Mouse (Mus musculus) E14TG2a.4 (cell line): ENCODE results near the gene Ppif.

Experiments
- CTCF ChIP-seq: conservative IDR thresholded peaks from 2 replicates; pipeline ENCODE4 v1.5.1; 2014; ENCODE audit warnings: low read length
- POU5F1 ChIP-seq: IDR thresholded peaks from 2 replicates; pipeline ENCODE4 v1.6.1; 2014; ENCODE audit warnings: low read length, borderline replicate concordance

DNA sequence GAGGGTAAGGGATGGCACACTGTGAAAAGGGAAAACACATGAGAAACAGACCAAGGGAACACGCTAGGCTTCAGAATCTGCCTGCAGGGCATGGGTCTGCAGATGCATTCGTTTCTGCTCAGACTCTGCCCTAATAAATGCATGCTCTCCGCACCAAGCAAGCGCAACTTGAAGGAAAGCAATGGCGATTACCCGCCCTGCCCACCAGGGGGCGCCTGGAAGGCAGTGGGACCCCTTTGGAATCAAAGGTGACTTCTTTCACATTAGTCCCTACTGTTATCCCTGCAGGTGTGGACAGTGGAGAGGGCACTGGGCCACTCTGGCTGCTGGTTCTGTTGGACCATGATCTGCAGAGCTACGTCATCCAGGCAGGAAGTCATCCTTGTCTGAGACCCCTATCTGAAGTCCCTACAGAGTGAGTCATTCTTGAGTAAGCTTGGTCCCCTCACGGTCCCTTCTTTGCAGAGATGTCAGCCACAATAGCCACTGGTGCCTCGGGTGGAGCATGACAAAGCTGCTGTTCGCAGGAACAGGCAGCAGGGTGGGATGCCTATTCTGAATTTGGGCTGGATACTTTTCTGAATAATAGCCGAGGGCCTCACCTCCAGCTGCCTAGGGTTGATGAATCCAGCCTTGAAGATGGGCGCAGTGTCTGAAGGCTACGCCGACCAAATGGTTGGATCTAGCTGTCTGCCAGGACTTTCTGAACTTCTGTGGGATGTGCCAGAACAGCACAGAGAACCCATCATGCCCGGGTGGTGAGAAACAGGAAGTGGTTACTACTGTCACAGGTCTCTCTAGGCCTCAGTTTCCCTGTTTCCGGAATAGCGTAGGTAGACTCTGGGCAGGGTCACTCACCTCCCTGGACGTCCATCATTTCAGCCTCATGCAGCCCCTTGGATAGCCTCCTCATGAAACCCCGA lies 32.5 kb downstream of the Ppif start:
- TF ChIP-seq CTCF, result peak; percentile 98
- no peak for TF ChIP-seq POU5F1
